Mouse (Mus musculus) lung, postnatal 4 days (tissue): ENCODE results near the gene Pitpnm2.
"Not testable (repeated sequence)": the region's sequence is repeated elsewhere in the genome, so short reads cannot be mapped to it uniquely, and the experiment has no call there.

Experiments
- DNase-seq, 2 experiments: peaks; one replicate each; pipeline ENCODE4 v3.0.0; 2021

Pitpnm2 gene

DNA sequence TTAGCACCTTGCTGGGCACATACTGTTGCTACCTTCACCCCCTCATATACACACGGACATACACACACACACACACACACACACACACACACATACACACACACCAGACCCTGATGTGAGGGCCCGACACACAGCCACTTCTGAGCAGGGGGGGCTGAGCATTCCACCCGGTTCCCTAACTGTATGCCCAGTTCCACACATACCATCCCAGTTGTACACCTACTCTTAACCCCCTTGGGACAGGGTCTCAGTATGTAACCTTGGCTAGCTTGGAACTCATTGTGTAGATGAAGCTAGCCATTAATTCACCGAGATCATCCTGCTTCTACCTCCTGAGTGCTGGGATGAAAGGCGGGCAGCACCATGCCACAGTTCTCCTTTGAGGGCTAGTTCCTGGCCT is 29.0 kb downstream of the Pitpnm2 start:
- no peak for DNase-seq

DNA sequence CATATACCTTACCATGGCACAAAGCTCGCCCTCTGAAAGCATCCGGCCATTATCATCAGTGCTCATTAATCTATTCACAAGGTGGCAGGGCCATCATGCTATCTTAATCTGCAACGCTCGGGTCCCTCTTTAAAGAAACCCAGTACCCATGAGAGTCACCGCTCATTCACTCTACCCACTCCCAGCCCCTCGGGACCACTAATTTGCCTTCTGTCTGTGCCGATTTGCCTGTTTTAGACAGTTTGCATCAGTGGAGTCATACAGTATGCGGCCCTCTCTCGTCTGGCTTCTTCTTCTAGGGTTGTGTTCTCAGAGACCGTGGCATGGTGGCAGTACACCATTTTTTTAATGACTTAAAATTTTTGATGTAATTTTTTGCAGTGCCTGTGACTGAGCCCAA is 30.1 kb downstream of the Pitpnm2 start:
- peak in 1 of 2 experiments; percentile 20 for DNase-seq

GRCm38 (mm10) chr5:124218986-124219385 is 30.6 kb downstream of the Pitpnm2 start:
- DNase-seq = peak; percentile 53 to 68

DNA sequence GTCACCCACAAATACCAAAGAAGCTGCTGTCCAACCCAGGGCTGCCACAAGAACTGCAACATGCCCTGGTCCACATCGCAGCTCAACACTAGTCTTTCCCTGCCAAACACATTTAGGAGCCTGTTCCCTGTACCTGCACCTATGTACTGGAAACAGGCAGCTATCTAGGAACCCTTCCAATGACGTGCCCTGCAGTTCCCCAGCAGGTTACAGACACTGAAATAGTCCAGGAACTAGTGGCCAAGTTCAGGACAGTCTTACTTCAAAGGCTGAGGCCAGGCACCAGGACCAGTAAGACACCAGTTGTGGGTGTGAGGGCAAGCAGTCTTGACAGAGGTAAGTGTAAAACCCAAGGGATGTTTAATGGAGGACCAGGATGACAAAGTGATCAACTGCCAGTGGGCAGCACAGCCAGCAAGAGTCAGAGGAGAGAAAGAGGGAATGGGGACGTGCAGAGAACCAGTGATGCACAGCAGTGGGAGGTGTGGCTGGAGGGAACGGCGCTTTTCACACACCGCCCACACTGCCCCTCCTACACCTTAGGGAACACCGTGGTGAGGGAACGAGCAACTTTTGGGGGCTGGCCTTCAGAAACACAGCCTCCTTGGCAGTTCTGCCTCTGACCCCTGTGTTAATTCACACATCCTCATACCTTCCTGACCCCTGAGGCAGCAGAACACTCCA is 31.9 kb downstream of the Pitpnm2 start:
- peak in 1 of 2 experiments; percentile 22 for DNase-seq

GRCm38 (mm10) chr5:124217092-124217491 is 32.5 kb downstream of the Pitpnm2 start:
- DNase-seq = not testable (repeated sequence)

DNA sequence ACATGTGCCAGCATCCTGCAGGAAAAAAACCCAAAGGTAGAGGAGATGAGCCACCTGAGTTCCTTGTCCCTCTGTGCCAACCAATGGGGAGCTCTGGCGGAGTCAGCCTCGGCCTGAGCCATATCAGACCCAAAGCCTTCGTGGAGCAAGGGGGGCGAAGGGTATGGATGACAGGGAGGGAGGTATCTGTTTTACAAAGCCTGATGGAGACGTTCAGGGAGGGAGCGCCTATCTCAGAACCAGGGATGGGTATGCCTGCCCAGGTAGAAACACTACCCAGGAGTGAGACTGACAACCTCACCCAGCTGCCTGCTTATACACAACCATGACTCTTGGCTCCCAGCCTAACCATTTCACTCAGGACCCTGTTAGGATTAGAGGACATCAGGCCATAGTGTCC is 33.2 kb downstream of the Pitpnm2 start:
- no peak for DNase-seq

- no peak for DNase-seq
Observed at GRCm38 (mm10) chr5:124215647-124216046, 33.9 kb downstream of the Pitpnm2 start.

DNA sequence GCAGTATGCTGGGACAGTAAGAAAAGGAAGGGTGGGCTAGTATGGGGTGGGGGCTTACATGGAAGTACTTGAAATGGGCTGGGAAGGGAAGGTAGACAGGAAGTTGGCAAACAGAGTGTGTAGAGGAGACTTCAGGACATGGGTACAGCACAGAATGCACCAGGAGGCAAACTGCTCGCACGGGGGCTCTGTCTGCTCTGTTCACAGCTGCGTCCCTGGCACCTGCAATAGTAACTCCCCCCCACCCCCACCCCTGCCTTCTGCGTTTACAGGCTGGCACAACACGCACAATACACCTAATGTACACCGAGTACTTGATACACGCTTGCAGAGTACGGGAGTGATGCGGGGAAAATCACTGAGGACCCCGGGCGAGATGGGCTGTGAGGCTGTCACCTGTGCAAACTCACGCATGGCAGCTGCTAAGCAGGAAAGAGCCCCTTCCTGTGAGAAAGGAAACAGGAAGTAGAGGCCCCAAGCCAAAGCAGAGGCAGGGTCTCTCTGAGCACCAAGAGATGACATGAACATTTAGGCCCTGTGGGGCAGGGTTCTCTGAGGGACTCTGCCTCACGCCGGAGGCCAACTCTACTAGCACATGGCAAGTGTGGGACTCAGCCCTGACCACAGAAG is 34.9 kb downstream of the Pitpnm2 start:
- DNase-seq = peak; percentile 43 to 50

DNA sequence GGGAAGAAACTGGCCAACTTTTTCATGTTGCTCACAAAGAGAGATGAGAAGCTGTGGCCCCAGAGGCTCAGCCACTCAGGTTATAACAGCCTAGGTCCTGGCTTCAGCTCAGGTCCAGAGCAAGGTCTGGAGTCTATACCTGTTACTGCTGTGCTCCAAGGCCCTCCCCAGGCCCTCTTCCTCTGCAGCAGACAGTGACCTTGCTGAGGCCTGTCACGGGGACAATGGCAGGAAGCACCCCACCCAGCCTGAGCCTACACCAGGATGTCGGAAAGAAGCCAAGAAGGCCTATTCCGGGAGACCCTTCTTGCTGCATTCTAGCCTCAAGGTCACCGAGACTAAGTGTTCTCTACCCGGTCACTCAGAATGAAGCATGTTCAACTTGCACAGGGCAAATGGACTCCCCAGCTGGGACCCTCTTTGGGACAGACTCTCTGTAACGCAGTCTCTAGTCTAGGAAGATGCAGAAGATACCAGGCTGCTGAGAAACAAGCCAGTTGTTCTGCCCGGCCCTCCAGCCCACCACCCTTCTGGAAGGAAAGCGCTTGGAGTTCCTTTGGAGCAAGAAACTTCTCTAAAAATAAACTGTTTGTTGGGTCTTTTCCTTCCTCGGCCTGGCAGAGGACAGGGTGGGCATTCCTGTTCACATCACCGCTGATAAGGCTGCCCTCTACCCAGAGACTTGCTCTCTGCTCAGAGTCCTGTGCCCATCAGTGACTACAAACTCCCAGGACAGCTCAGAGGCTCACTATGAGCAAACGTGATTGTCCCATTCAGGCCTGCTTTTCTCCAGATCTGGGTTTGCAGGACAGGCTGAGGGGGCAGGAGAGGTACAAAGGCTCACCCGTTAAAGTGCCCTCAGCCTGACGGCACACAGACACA is 35.7 kb downstream of the Pitpnm2 start:
- peak; percentile 77 to 88 for DNase-seq

- DNase-seq = no peak
Observed at GRCm38 (mm10) chr5:124211669-124212068, 37.9 kb downstream of the Pitpnm2 start.

DNA sequence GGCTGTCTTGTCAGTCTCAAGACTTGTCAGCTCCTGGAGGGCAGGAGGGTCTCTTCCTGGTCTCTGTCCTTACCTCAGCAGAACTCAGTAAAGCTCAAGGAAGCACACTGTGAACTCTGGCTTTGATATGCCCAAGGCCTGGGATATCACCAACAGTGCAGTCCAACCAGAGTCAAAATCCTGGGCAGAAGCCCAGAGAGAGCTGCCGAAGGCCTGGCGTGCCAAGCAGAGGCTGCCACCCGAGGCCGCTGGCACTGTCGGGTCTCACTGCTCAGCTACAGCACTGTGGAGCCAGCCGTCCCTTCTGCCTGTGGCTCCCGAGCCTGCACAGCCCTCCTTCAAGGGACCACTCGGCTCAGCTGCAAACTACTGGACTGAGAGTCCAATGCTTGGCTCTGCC is 38.3 kb downstream of the Pitpnm2 start:
- DNase-seq = no peak

GRCm38 (mm10) chr5:124210281-124211016 is 39.1 kb downstream of the Pitpnm2 start:
- DNase-seq = peak in 1 of 2 experiments; percentile 57

DNA sequence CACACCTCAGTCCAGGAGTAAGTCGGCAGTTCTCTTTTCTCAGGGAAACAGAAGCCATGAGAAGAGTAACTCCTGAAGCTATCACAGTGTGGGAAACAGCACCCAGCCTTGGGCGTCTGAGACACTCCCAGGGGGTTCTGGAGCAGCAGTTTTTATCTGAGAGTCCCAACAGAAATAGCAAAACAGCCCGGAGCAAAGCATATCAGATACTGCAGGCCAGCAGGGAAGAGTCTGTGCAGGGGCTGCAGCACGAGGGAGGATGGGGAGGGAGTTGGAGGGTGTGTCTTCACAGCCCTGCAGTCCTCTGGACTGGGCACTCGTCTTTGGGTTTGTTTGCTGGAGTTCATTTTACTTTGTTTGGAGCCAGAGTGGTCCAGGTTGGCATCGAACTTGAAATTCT is 39.7 kb downstream of the Pitpnm2 start:
- DNase-seq = no peak

DNA sequence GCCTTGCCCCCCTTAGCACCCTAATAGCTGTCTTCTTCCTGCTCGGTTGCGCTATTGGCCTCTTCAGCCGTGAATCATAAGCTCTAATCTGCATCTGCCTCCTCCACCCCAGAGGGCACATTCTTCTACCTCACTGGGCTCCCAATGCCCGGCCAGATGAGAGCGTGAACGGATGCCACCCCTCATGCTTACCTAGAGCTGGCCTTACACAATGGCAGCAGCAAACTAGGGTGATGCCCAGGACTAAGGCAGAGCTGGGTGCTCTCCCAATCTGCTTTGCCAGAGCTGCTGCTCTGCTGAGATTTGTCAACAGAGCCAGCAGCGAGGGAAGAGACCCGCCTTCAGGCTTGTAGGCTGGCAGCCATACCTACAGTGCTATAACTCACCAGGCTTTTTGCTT is 41.5 kb downstream of the Pitpnm2 start:
- DNase-seq = no peak

- DNase-seq = peak; percentile 60 to 86
Observed at GRCm38 (mm10) chr5:124206481-124207038, 43.0 kb downstream of the Pitpnm2 start.

- no peak for DNase-seq
Observed at GRCm38 (mm10) chr5:124205809-124206380, 43.7 kb downstream of the Pitpnm2 start.

DNA sequence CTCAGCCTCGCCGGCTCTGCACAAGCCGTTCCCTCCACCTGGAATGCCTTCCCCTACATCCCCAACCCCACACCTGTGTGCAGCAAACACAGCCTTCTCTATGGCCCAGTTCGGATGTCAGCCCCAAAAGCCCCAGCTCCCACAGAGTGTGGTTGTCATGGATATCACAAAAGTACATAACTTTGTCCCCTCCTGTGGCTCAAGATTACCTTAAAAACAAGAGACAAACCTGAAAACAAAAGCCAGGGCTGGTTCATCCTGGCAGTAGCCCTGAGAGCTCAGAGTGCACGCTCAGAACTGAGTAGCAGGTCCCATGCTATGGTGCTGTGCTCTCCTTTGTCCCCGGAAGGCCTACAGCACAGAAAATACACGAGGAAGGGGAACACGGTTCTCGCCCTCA is 44.3 kb downstream of the Pitpnm2 start:
- no peak for DNase-seq

GRCm38 (mm10) chr5:124204127-124204794 is 45.3 kb downstream of the Pitpnm2 start:
- DNase-seq = peak in 1 of 2 experiments; percentile 70

GRCm38 (mm10) chr5:124203251-124203650 is 46.3 kb downstream of the Pitpnm2 start:
- DNase-seq = no peak

- no peak for DNase-seq
Observed at GRCm38 (mm10) chr5:124202071-124202470, 47.5 kb downstream of the Pitpnm2 start.

DNA sequence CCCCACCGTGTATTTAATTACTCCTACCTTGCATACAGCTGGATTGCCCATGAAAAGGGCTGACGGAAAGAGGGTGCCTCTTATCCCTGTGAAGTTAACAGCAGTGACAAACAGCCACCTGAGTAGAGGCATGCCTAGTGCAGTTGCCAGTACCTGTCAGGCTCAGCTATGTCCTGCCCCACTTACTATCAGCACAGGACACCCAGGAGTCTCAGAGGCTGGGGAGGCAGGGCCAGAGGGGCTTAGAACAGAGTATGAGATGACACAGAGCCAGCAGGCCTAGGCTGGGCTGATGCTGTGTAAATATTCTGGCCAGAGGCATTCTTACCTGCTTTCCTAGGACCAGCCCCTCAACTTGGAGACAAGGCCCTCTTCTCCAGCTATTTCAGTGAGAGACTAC is 48.0 kb downstream of the Pitpnm2 start:
- no peak for DNase-seq

GRCm38 (mm10) chr5:124200844-124201243 is 48.7 kb downstream of the Pitpnm2 start:
- no peak for DNase-seq
